Mouse (Mus musculus) C2C12 (cell line): Measurements from ENCODE around the gene Caln1. TPM values are rescaled to one million over a fixed set of nuclear protein-coding genes. Genes with fewer than 3 reads are reported as not detected.

ENCODE experiments used
- H3K27me3 ChIP-seq: one replicate; pipeline ENCODE4 v1.6.1; 2011; ENCODE audit not compliant: control insufficient read depth, insufficient read depth, insufficient read length
- H3K36me3 ChIP-seq: one replicate; pipeline ENCODE4 v1.6.1; 2011; ENCODE audit not compliant: control insufficient read depth, insufficient read depth
- H3K4me3 ChIP-seq: one replicate; pipeline ENCODE4 v1.5.1; 2011; ENCODE audit warnings: mild to moderate bottlenecking, control low read depth; ENCODE audit not compliant: poor library complexity, insufficient read depth, severe bottlenecking
- H3K79me2 ChIP-seq: one replicate; pipeline ENCODE4 v1.6.1; 2011; ENCODE audit not compliant: control insufficient read depth, insufficient read depth
- H3K79me3 ChIP-seq: one replicate; pipeline ENCODE4 v1.6.1; 2011; ENCODE audit warnings: low read depth, control low read depth
- H3ac ChIP-seq: one replicate; pipeline ENCODE3; 2011; ENCODE audit warnings: low read depth; ENCODE audit not compliant: control insufficient read depth, insufficient read length
- CEBPB ChIP-seq: IDR thresholded peaks from one replicate; pipeline ENCODE4 v1.6.1; 2011; ENCODE audit warnings: low read depth, mild to moderate bottlenecking, control low read depth, moderate library complexity
- CTCF ChIP-seq: IDR thresholded peaks from one replicate; pipeline ENCODE4 v1.5.1; 2011; ENCODE audit not compliant: control insufficient read depth, insufficient read depth, insufficient read length
- FOSL1 ChIP-seq: IDR thresholded peaks from one replicate; pipeline ENCODE4 v1.8.0; 2011; ENCODE audit warnings: mild to moderate bottlenecking, low read length; ENCODE audit not compliant: poor library complexity, insufficient read depth, severe bottlenecking
- MAX ChIP-seq: IDR thresholded peaks from one replicate; pipeline ENCODE4 v1.6.1; 2011; ENCODE audit warnings: mild to moderate bottlenecking, control low read depth
- MYOD1 ChIP-seq: IDR thresholded peaks from one replicate; pipeline ENCODE4 v1.6.1; 2011; ENCODE audit warnings: low read depth; ENCODE audit not compliant: control insufficient read depth, insufficient read length
- MYOG ChIP-seq: IDR thresholded peaks from one replicate; pipeline ENCODE4 v1.6.1; 2011; ENCODE audit not compliant: control insufficient read depth, insufficient read length; ENCODE audit errors: extremely low read depth
- USF1 ChIP-seq: IDR thresholded peaks from one replicate; pipeline ENCODE4 v1.6.1; 2011; ENCODE audit warnings: low read depth, mild to moderate bottlenecking, control low read depth, moderate library complexity
- polyA plus RNA-seq: library from polyadenylated mRNA; unstranded; fragments of >200 nt; fragmentation: generic; extraction: Trizol; gene quantifications from one replicate; pipeline ENCODE4 v1.2.1, GENCODE M21; 2012; ENCODE audit warnings: missing spikeins

Caln1 gene
- polyA plus RNA-seq, 1 experiment: 0.02 TPM

GRCm38 (mm10) chr5:130810314-130810713, 441.1 kb downstream of the Caln1 start:
- H3K79me2 ChIP-seq: no peaks in the 10 kb centered on the region
- TF ChIP-seq FOSL1 (no peak), MAX (no peak), CTCF (no peak), USF1 (no peak), MYOD1 (no peak), MYOG (no peak)
- H3K36me3 ChIP-seq: no peaks in the 10 kb centered on the region
- H3ac ChIP-seq: no peak overlapping the region
- H3K4me3 ChIP-seq: no peak overlapping the region
- H3K79me3 ChIP-seq: no peaks in the 10 kb centered on the region
- H3K27me3 ChIP-seq: no peaks in the 10 kb centered on the region

- Histone ChIP-seq H3K36me3 (no peaks in the 10 kb centered on the region), H3K27me3 (no peaks in the 10 kb centered on the region), H3K79me3 (no peaks in the 10 kb centered on the region), H3K79me2 (no peaks in the 10 kb centered on the region), H3K4me3 (no peak overlapping the region), H3ac (no peak overlapping the region)
- TF ChIP-seq FOSL1: no peak
Observed at GRCm38 (mm10) chr5:130810846-130811245, 441.6 kb downstream of the Caln1 start.

DNA sequence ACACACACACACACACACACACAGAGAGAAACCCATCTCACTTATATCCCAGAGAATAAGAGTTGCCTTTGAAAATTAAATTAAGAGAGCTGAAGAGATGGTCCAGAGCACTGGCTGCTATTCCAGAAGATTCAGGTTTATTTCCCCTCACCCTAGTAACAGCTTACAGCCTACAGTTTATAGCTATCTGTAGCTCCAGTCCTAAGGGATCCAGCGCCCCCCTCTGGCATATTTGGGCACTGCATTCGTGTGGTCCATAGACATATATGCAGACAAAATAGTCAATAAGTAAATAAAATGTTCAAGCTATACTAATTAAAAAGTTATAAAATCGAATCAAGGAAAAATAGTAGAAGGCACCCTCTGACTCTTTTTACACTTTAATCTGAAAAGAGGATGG, 442.0 kb downstream of the Caln1 start:
- H3K27me3 ChIP-seq: no peaks in the 10 kb centered on the region
- H3K4me3 ChIP-seq: no peak overlapping the region
- H3ac ChIP-seq: no peak overlapping the region
- no peaks in the 10 kb centered on the region for H3K36me3 ChIP-seq
- no peak for TF ChIP-seq FOSL1
- no peak for TF ChIP-seq MYOG
- TF ChIP-seq USF1: no peak
- no peak for TF ChIP-seq CEBPB
- TF ChIP-seq MYOD1: no peak
- no peak for TF ChIP-seq MAX
- TF ChIP-seq CTCF: no peak
- no peaks in the 10 kb centered on the region for H3K79me3 ChIP-seq
- H3K79me2 ChIP-seq: no peaks in the 10 kb centered on the region

DNA sequence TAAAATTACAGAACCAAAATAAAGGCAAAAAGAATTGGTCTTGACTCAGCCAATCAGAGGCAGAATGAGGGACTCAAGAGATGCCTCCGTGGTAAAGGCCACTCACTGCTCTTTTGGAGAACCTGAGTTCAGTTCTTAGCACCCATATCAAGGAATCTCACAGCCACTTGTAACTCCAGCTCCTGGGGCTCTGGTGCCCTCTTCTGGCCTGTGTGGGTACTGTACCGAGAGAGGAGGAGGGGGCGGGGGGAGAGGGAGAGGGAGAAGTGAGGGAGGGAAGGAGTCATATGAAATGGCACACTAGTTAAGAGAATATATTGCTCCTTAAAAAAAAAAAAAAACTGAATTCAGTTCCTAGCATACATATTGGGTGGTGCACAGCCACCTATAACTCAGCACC, 442.7 kb downstream of the Caln1 start:
- Histone ChIP-seq H3K79me3 (no peaks in the 10 kb centered on the region), H3K36me3 (no peaks in the 10 kb centered on the region), H3K4me3 (no peak overlapping the region), H3ac (no peak overlapping the region), H3K27me3 (no peaks in the 10 kb centered on the region), H3K79me2 (no peaks in the 10 kb centered on the region)
- TF ChIP-seq MYOG (no peak), MYOD1 (no peak), CTCF (no peak), USF1 (no peak), MAX (no peak), CEBPB (no peak), FOSL1 (no peak)

GRCm38 (mm10) chr5:130812556-130812955, 443.3 kb downstream of the Caln1 start:
- H3ac ChIP-seq: no peak overlapping the region
- TF ChIP-seq MYOG (no peak), USF1 (no peak), CEBPB (no peak), FOSL1 (no peak), CTCF (no peak), MYOD1 (no peak), MAX (no peak)
- no peaks in the 10 kb centered on the region for H3K27me3 ChIP-seq
- H3K36me3 ChIP-seq: no peaks in the 10 kb centered on the region
- H3K79me3 ChIP-seq: no peaks in the 10 kb centered on the region
- H3K79me2 ChIP-seq: no peaks in the 10 kb centered on the region
- H3K4me3 ChIP-seq: no peak overlapping the region

GRCm38 (mm10) chr5:130813089-130813488, 443.8 kb downstream of the Caln1 start:
- Histone ChIP-seq H3K4me3 (no peak overlapping the region), H3K79me3 (no peaks in the 10 kb centered on the region), H3K36me3 (no peaks in the 10 kb centered on the region), H3K79me2 (no peaks in the 10 kb centered on the region), H3ac (no peak overlapping the region), H3K27me3 (no peaks in the 10 kb centered on the region)
- TF ChIP-seq CEBPB (no peak), FOSL1 (no peak), MYOG (no peak), USF1 (no peak), MAX (no peak), MYOD1 (no peak), CTCF (no peak)

DNA sequence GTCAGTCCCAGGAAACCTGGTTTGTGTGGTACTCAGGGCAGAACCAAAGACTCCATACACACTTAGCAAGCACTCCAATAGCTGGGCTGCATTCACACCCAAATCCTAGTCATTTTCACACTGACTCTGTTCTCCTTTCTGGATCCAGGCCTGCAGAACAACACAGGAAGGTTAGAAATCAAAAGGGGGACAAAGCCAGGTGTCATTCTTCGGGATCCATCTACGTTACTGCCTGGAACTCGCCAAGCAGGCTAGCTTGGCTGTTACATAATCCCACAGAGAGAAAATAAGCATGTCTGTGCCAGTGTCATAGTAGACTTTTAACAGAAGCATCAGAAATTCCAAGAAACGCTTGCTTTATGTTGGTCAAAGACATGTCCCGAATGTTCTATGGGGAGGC, 446.1 kb downstream of the Caln1 start:
- Histone ChIP-seq H3K79me3 (no peaks in the 10 kb centered on the region), H3K79me2 (no peaks in the 10 kb centered on the region), H3K36me3 (no peaks in the 10 kb centered on the region), H3K27me3 (no peaks in the 10 kb centered on the region), H3ac (no peak overlapping the region), H3K4me3 (no peak overlapping the region)
- TF ChIP-seq CTCF (no peak), MYOD1 (no peak), CEBPB (no peak), MYOG (no peak), USF1 (no peak), MAX (no peak), FOSL1 (no peak)
